Mouse (Mus musculus): ENCODE results near the gene Tnni2. TPM values are rescaled to one million over a fixed set of nuclear protein-coding genes. Genes with fewer than 3 reads are reported as not detected.

The Tnni2 gene
- polyA plus RNA-seq, 1 experiment from 2014 or later, result 4.9 TPM

DNA sequence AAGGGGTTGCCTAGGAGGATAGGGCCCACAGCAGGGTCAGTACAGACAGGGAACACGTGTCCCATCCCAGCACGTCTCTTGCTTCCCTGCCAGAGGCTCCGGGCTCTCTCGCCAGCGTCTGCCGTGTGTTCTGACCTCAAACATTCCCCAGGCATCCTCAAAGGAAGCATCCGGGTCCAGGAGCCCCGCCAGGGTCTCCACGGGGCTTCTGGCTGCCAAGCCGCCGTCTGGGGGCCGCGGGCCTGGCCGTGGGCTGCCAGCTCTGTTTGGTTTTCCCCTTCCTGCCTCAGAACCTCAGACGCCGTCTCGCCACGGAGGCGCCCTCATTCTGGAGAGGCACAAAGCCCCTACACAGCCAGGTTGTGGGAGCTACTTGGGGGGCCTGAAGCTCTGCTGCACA is 8.0 kb upstream of the Tnni2 start:
- H3K4me1 ChIP-seq (replicated peaks), result peaks cover 34% of the 10 kb centered on the region
- H3K9me3 ChIP-seq, result no peaks in the 10 kb centered on the region
- peak overlapping the region; percentile 24; the same call in 1 of the 2 replicates for H3K27ac ChIP-seq
- H3K9ac ChIP-seq, result peak overlapping the region; percentile 44
- no peak overlapping the region for H3K4me3 ChIP-seq (replicated peaks)
- 20% methylated on average over 19 of the region's 19 CpGs for WGBS
- no peaks in the 10 kb centered on the region for H3K36me3 ChIP-seq
- peak overlapping the region; percentile 36; the same call in 1 of the 2 replicates for H3K4me2 ChIP-seq (replicated peaks)
- ATAC-seq, result no peak
- no peaks in the 10 kb centered on the region for H3K27me3 ChIP-seq (replicated peaks)

DNA sequence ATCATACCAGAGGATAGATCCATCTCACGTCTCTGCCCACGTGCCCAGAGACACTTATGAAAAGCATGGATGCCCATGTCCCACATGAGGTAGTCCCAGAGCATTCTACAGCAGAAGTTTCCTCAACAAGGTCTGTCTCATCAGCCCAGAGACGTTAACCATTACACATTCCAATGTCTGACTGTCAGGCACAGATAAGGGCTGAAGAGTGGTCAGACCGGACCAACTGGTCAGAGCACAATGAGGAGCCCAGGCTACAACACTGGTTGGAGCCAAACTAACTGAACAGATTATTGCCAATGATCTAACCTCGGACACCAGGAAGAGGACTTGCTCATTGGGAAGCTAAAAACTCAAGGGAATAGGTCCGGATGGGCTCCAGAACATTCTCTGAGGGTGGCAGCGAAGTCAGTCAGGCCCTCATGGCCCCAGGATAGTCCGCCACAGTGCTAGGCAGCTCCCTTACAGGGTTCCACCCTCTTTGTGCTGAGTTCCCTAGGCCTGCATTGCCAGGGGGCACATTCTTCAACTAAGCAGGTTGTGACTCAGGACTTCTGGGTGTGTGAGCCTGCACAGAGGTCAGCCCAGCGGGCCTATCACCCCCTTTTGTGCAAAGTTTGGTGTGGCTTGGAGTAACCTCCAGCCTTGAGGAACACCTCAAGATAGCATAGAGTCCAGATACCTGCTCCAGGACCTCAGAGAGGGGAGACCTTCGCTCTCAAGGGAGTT is 7.3 kb upstream of the Tnni2 start, which contains the start of gene Syt8:
Syt8 (plus strand) TSS at position 714 of the 729 bp plus-strand sequence.
- Histone ChIP-seq H3K4me3 (replicated peaks) (no peak within 1 kb of the TSS), H3K36me3 (no peaks in the 10 kb centered on the region), H3K4me2 (replicated peaks) (peak within 1 kb of the TSS; percentile 36; the same call in 1 of the 2 replicates), H3K4me1 (replicated peaks) (peaks cover 34% of the 10 kb centered on the region), H3K9me3 (no peaks in the 10 kb centered on the region), H3K27ac (peak within 1 kb of the TSS; percentile 57), H3K9ac (peak within 1 kb of the TSS; percentile 44), H3K27me3 (replicated peaks) (no peaks in the 10 kb centered on the region)
- 72% methylated on average over 10 of the region's 10 CpGs for WGBS
- ATAC-seq, result peak; percentile 84

DNA sequence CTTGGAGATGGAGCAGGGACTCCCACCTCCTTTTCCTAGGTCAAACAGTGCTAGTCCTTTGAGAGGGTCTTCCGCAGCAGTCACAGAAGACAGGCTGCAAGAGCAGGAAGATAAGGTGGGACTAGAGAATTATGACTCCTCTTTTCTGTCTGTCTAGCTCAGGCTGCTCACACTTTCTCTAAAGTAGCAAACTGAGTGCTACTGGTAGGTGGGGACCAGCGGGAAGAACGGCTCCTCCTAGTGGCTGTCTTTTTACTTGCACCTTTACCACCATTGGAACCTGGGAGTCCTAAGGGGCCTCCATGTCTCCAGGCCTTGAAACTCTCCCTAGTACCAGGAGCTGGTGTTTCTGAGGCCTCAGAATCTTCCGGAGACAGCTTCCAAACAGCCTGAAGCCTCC is 6.1 kb upstream of the Tnni2 start:
- ATAC-seq, result peak; percentile 54; the same call in 1 of the 2 replicates
- no peak overlapping the region for H3K4me2 ChIP-seq (replicated peaks)
- no peaks in the 10 kb centered on the region for H3K27me3 ChIP-seq (replicated peaks)
- peak overlapping the region; percentile 54; the same call in 1 of the 2 replicates for H3K27ac ChIP-seq
- no peak overlapping the region for H3K4me3 ChIP-seq (replicated peaks)
- no peaks in the 10 kb centered on the region for H3K9me3 ChIP-seq
- peaks cover 33% of the 10 kb centered on the region for H3K4me1 ChIP-seq (replicated peaks)
- 23% methylated on average over 4 of the region's 4 CpGs for WGBS
- H3K36me3 ChIP-seq, result no peaks in the 10 kb centered on the region
- H3K9ac ChIP-seq, result no peak overlapping the region

DNA sequence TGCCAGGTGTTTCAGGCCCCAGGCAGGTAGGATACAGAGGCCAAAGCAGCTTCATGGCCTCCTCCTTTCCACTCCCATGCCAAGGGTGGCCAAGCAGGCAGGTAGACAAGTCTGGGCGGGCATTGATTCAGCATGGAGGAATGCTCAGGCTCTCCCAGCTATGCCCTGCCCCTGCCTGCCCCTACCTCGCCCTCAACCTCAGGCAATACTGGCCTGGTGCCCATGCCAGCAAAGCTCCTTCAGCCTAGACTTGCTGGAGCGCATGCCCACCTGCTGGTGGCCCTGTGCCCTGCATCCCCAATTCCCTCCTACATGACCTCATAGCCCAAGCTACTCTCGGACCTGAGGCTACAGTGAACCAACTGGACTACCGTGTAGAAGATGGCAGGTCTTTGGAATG is 4.3 kb upstream of the Tnni2 start:
- Histone ChIP-seq H3K4me2 (replicated peaks) (no peak overlapping the region), H3K9me3 (no peaks in the 10 kb centered on the region), H3K4me1 (replicated peaks) (peaks cover 44% of the 10 kb centered on the region), H3K27ac (no peak overlapping the region), H3K9ac (peak overlapping the region; percentile 2; the same call in 1 of the 2 replicates), H3K27me3 (replicated peaks) (no peaks in the 10 kb centered on the region), H3K36me3 (no peaks in the 10 kb centered on the region), H3K4me3 (replicated peaks) (no peak overlapping the region)
- no peak for ATAC-seq
- WGBS, result 78% methylated on average over 5 of the region's 5 CpGs

DNA sequence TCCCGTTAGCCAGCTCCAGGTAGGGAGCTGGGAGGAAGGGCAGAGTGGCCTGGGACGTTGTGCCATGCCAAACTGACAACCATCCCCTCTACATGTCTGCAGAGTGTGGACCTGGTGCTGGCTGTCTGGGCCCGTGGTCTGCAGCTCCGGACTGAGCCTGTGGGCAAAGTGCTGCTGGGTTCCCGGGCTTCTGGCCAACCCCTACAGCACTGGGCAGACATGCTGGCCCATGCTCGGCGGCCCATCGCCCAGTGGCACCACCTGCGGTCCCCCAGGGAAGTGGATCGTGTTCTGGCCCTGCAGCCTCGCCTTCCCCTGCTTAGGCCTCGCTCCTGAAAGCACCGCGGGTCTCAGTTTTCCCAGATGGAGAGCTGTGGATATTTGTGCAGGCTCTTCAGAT is 1.6 kb upstream of the Tnni2 start:
- H3K4me1 ChIP-seq (replicated peaks), result peaks cover 27% of the 10 kb centered on the region
- no peaks in the 10 kb centered on the region for H3K9me3 ChIP-seq
- WGBS, result 79% methylated on average over 14 of the region's 14 CpGs
- no peak overlapping the region for H3K4me3 ChIP-seq (replicated peaks)
- peak overlapping the region; percentile 32; the same call in 1 of the 2 replicates for H3K27ac ChIP-seq
- H3K36me3 ChIP-seq, result no peaks in the 10 kb centered on the region
- no peak overlapping the region for H3K4me2 ChIP-seq (replicated peaks)
- ATAC-seq, result no peak
- H3K9ac ChIP-seq, result no peak overlapping the region
- H3K27me3 ChIP-seq (replicated peaks), result no peaks in the 10 kb centered on the region

DNA sequence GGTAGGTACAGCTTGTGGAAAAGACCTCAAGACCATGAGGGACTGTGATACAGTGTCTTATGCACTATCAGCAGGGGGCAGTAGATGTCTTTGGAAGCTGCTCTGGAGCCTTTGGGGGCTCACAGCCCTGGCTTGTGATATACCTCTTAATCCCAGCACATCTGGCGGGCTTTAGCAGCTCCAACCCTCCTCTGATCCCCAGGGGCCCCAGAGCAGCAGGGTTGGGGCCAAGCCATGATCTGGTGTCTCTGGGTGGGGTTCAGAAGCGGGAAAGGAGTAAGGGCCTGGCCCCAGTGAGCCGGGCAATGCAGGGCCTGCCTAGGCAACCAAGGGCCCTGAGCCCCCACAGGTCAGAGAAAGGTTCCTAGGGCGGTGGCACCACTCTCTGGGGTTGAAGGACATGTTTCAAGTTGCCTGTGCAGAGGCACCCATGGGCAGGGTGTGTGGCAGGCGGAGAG is 922 bp upstream of the Tnni2 start:
- 0 out of 2 replicates have a peak overlapping the region, but pooled peaks have one; percentile 20 for H3K9ac ChIP-seq
- peaks cover 22% of the 10 kb centered on the region for H3K4me1 ChIP-seq (replicated peaks)
- H3K9me3 ChIP-seq, result no peaks in the 10 kb centered on the region
- H3K4me3 ChIP-seq (replicated peaks), result no peak overlapping the region
- peak overlapping the region; percentile 65; the same call in 1 of the 2 replicates for H3K27ac ChIP-seq
- no peaks in the 10 kb centered on the region for H3K36me3 ChIP-seq
- H3K27me3 ChIP-seq (replicated peaks), result no peaks in the 10 kb centered on the region
- no peak overlapping the region; the same call in 1 of the 2 replicates for H3K4me2 ChIP-seq (replicated peaks)
- WGBS, result 47% methylated on average over 5 of the region's 5 CpGs
- ATAC-seq, result peak; percentile 78

DNA sequence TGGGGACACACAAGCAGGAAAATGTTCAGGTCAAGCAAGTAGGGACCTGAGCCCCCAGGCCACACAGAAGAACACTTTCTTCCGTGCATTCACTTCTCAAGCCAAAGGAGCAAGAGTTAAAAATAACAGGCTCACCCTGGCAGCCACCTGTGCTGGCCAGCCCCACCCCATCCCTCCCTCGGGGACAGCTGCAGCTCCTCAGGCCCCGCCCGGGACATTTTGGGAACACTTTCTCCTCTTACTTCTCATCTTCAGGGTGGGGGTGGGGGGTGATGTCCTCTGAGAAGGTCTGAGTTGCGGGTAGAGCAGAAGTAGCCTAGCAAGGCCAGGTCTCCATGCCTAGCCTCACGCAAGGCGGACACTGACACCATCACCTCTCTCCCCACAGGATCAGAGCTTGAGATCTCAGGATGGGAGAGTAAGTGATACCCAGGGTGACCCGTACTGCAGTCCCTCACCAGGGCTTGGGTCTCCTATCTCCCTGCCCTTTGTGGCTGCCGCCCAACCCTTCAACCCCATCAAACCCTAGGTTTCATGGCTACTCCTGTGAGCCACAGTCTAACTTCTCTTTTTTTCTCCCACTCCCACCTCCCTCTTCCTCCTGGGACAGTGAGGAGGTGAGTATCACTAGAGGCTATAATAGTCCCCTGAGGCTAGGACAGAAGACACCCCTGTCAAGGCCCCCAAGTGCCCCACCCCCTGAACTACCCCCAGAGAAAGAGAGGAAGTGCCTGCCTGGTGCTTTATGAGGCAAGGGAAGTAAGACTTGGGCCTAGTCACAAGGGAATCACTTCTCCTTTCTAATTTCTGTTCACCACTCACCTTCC is 686 bp downstream of the Tnni2 start:
- ATAC-seq, result no peak
- no peaks in the 10 kb centered on the region for H3K27me3 ChIP-seq (replicated peaks)
- H3K9me3 ChIP-seq, result no peaks in the 10 kb centered on the region
- H3K27ac ChIP-seq, result no peak overlapping the region
- H3K36me3 ChIP-seq, result no peaks in the 10 kb centered on the region
- 65% methylated on average over 9 of the region's 9 CpGs for WGBS
- no peak overlapping the region for H3K4me3 ChIP-seq (replicated peaks)
- H3K4me2 ChIP-seq (replicated peaks), result no peak overlapping the region
- H3K9ac ChIP-seq, result no peak overlapping the region
- peaks cover 22% of the 10 kb centered on the region for H3K4me1 ChIP-seq (replicated peaks)

DNA sequence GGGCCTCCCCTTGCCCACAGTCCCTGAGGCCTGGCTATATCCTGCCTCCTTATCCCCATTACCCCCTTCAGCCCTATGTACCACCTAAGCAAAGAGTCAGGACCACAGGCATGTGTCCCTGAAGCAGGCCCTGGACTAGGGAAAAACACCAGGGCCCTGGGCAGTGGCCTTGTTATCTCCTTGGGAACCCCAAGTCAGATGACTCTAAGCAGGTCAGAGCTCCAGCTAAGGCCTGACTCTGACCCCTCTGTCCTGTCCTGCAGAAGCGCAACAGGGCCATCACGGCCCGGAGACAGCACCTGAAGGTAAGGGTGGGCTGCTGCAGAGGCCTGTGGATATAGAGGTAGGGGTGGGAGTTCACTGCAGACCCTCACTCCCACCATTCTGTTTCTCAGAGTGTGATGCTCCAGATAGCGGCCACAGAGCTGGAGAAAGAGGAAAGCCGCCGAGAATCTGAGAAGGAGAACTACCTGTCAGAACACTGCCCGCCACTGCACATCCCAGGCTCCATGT is 1.4 kb downstream of the Tnni2 start:
- Histone ChIP-seq H3K27me3 (replicated peaks) (no peaks in the 10 kb centered on the region), H3K4me1 (replicated peaks) (peaks cover 22% of the 10 kb centered on the region), H3K36me3 (no peaks in the 10 kb centered on the region), H3K4me2 (replicated peaks) (no peak overlapping the region), H3K9ac (no peak overlapping the region), H3K9me3 (no peaks in the 10 kb centered on the region), H3K27ac (no peak overlapping the region), H3K4me3 (replicated peaks) (no peak overlapping the region)
- no peak for ATAC-seq
- 88% methylated on average over 7 of the region's 7 CpGs for WGBS

DNA sequence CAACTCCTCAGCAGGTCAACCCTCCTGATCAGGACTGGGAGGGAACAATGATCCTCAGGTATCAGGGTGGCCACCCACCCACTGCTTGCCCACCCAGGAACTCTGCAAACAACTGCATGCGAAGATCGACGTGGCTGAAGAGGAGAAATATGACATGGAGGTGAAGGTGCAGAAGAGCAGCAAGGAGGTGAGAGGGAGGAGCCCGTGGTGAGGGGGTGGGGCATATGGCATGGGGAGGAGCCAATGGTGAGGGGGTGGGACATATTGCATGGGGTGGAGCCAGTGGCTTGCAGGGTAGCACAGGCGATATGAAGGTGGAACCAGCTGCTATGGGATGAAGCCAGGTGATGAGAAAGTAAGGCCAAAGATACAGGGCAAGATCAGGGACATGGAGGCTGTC is 1.9 kb downstream of the Tnni2 start:
- WGBS, result 83% methylated on average over 5 of the region's 5 CpGs
- Histone ChIP-seq H3K36me3 (no peaks in the 10 kb centered on the region), H3K27me3 (replicated peaks) (no peaks in the 10 kb centered on the region), H3K4me1 (replicated peaks) (peaks cover 22% of the 10 kb centered on the region), H3K4me2 (replicated peaks) (no peak overlapping the region), H3K9ac (no peak overlapping the region), H3K9me3 (no peaks in the 10 kb centered on the region), H3K27ac (no peak overlapping the region), H3K4me3 (replicated peaks) (no peak overlapping the region)
- no peak for ATAC-seq

DNA sequence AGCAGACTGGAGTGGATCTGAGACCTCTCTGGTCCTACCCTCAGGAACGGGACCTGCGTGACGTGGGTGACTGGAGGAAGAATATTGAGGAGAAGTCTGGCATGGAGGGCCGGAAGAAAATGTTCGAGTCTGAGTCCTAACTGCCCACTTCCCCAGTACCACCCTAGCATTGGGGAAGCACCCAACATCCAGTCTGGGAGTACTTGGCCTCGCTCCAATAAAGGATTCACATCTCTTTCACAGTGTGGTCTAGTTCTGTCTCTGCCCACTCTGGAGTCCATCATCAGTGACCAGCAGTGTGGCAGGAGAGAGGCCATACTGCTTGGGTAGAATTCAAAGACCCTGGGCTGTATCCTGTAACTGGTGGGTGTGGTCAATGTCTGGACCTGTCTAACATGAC is 2.6 kb downstream of the Tnni2 start:
- H3K4me3 ChIP-seq (replicated peaks), result no peak overlapping the region
- no peak overlapping the region for H3K9ac ChIP-seq
- H3K9me3 ChIP-seq, result no peaks in the 10 kb centered on the region
- H3K4me2 ChIP-seq (replicated peaks), result no peak overlapping the region
- 93% methylated on average over 6 of the region's 6 CpGs for WGBS
- peaks cover 22% of the 10 kb centered on the region for H3K4me1 ChIP-seq (replicated peaks)
- no peak for ATAC-seq
- H3K27ac ChIP-seq, result no peak overlapping the region
- no peaks in the 10 kb centered on the region for H3K36me3 ChIP-seq
- no peaks in the 10 kb centered on the region for H3K27me3 ChIP-seq (replicated peaks)

DNA sequence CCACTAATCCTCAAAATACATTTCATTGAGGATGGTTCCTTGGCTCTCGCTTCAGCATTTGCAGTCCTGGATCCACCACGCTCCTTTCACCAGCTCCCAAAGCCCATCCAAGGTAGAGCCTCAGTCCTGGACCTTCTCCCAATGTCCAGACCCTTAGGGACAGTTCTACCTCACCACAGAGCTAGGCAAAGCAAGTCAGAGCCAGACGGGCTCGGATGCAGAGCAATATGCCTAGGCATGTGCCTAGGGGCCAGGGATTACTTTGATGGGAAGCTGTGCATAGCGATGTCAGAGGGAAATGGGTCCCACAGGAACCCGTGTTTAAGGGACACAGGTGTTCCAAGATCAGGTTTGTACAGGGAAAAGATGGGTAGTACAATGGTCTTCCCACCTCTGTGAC is 3.7 kb downstream of the Tnni2 start:
- no peak overlapping the region for H3K4me2 ChIP-seq (replicated peaks)
- WGBS, result 91% methylated on average over 6 of the region's 6 CpGs

DNA sequence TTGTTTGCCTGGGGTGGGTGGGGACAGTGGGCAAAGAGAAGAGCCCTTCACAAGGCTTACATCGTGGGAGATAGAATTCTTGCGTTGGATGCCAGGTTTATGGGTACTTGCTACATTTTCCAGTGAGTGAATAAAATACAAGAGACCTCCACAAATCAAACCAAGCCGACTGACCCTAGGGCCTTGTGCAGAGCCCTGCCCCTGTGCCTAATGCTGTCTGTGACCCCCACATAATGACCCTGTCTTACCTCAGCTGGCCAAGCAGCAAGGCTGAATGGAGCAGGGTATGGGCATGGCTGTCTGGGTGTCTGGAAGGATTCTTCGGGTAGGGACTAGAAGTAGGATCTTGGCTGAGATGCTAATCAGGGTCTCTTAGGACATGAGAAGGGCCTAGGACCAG is 4.7 kb downstream of the Tnni2 start:
- H3K4me2 ChIP-seq (replicated peaks), result no peak overlapping the region
- H3K36me3 ChIP-seq, result no peaks in the 10 kb centered on the region
- peaks cover 9% of the 10 kb centered on the region; the same call in 1 of the 2 replicates for H3K4me1 ChIP-seq (replicated peaks)
- 90% methylated on average over 4 of the region's 4 CpGs for WGBS
- H3K27ac ChIP-seq, result no peak overlapping the region
- no peaks in the 10 kb centered on the region for H3K9me3 ChIP-seq
- H3K27me3 ChIP-seq (replicated peaks), result no peaks in the 10 kb centered on the region
- ATAC-seq, result no peak
- no peak overlapping the region for H3K4me3 ChIP-seq (replicated peaks)
- H3K9ac ChIP-seq, result no peak overlapping the region

More for the DNA sequence above, 3.7 kb downstream of the Tnni2 start:
- H3K36me3 ChIP-seq, result no peaks in the 10 kb centered on the region
- no peak overlapping the region for H3K9ac ChIP-seq
- H3K4me1 ChIP-seq (replicated peaks), result peaks cover 18% of the 10 kb centered on the region
- H3K9me3 ChIP-seq, result no peaks in the 10 kb centered on the region
- no peak for ATAC-seq
- H3K4me3 ChIP-seq (replicated peaks), result no peak overlapping the region
- H3K27me3 ChIP-seq (replicated peaks), result no peaks in the 10 kb centered on the region
- no peak overlapping the region for H3K27ac ChIP-seq

Measured in intestine, embryonic 15.5 days (tissue).